Comparison of ENCODE assay signal across 8 mouse cellular contexts in the genomic region with DNA sequence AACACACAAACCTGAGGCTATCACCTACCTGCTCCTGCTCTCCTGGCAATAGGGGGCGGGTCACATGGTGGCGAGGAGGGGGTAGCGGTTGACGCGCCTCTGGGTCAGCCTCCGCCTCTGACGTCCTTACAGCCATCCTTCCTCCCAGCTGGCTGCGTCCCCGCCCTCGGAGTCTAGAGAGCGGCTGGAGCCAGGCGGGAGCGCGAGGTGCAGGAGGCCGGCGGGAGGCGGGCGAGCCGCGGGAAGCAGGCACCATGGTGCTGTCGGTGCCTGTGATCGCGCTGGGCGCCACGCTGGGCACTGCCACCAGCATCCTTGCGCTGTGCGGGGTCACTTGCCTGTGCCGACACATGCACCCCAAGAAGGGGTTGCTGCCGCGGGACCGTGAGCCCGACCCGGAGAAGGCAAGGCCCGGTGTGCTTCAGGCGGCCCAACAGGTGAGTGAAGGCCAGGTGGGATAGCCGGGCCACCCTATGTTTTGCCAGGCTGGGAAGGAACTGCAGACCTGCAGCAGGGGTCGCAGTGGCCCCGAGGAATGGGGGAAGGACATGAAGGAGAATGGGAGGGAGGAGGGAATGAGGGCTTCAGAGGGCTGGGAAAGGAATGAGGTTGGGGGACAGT. TPM values are rescaled to one million over a fixed set of nuclear protein-coding genes. Genes with fewer than 3 reads are reported as not detected.
A peak's percentile ranks its signal among the peaks of the same experiment; 100 is the strongest.
DNase-seq lines count a peak whose midpoint lies in the region; ATAC-seq lines count a peak whose summit lies in the region.

A gene (plus strand): TSS at position 166 of the 621 bp plus-strand sequence.

- peak within 1 kb of the TSS; percentile 65 for H3K27ac ChIP-seq in heart, embryonic 10.5 days
- peak within 1 kb of the TSS; percentile 74; the same call in 1 of the 2 replicates for H3K27ac ChIP-seq in forebrain, embryonic 10.5 days
- no peak within 1 kb of the TSS for H3K27ac ChIP-seq in lung, embryonic 15.5 days

- no peaks in the 10 kb centered on the region for H3K36me3 ChIP-seq in heart, embryonic 10.5 days
- no peaks in the 10 kb centered on the region for H3K36me3 ChIP-seq in forebrain, embryonic 10.5 days (replicated peaks)
- no peaks in the 10 kb centered on the region for H3K36me3 ChIP-seq in lung, embryonic 15.5 days

- peak within 1 kb of the TSS; percentile 82 for H3K4me2 ChIP-seq in lung, embryonic 15.5 days

- under 1% methylated on average over 38 of the region's 38 CpGs for WGBS in heart, embryonic 10.5 days
- under 1% methylated on average over 38 of the region's 38 CpGs for WGBS in forebrain, embryonic 10.5 days
- 1% methylated on average over 38 of the region's 38 CpGs for WGBS in lung, embryonic 15.5 days

- H3K9ac ChIP-seq in lung, embryonic 15.5 days: peak within 1 kb of the TSS; percentile 43

- no peak for DNase-seq in heart, embryonic 10.5 days (ENCODE audit: low spot score)
- DNase-seq in heart, postnatal 25 days (ENCODE audit: low spot score): no peak
- peak; percentile 47 for DNase-seq in forebrain, embryonic 10.5 days (ENCODE audit: extremely low spot score, low spot score)
- DNase-seq in layer of hippocampus, adult 8-10 months (ENCODE audit: low spot score in 2 of 2): peak; percentile 56 to 69
- DNase-seq in ovary, postnatal 36 days (ENCODE audit: low spot score): peak; percentile 68
- DNase-seq in urinary bladder, postnatal 25 days (ENCODE audit: low spot score): peak; percentile 42

- peak within 1 kb of the TSS; percentile 62 for H3K4me3 ChIP-seq in heart, embryonic 10.5 days
- peak within 1 kb of the TSS; percentile 55 for H3K4me3 ChIP-seq in forebrain, embryonic 10.5 days
- H3K4me3 ChIP-seq in lung, embryonic 15.5 days: peak within 1 kb of the TSS; percentile 45

- peaks cover 68% of the 10 kb centered on the region for H3K27me3 ChIP-seq in heart, embryonic 10.5 days (ENCODE audit: insufficient read depth, poor library complexity, severe bottlenecking)
- H3K27me3 ChIP-seq in forebrain, embryonic 10.5 days (ENCODE audit: poor library complexity, severe bottlenecking): peaks cover 66% of the 10 kb centered on the region
- H3K27me3 ChIP-seq in lung, embryonic 15.5 days: peaks cover 41% of the 10 kb centered on the region

- H3K9me3 ChIP-seq in heart, embryonic 10.5 days: no peaks in the 10 kb centered on the region
- no peaks in the 10 kb centered on the region for H3K9me3 ChIP-seq in forebrain, embryonic 10.5 days
- H3K9me3 ChIP-seq in lung, embryonic 15.5 days: no peaks in the 10 kb centered on the region

- intact Hi-C loops in heart, postnatal 25 days (cut with DNase I): loop anchor here (5.0 kb wide), 1 partner anchor 32 kb away; no protein-coding TSS in a partner anchor

- H3K4me1 ChIP-seq in heart, embryonic 10.5 days: peaks cover 17% of the 10 kb centered on the region
- H3K4me1 ChIP-seq in forebrain, embryonic 10.5 days: peaks cover 54% of the 10 kb centered on the region
- peaks cover 33% of the 10 kb centered on the region for H3K4me1 ChIP-seq in lung, embryonic 15.5 days

- ATAC-seq in hematopoietic stem cell, adult 5-6 weeks (replicated peaks in 1 of 2; ENCODE audit: insufficient read depth in 1 of 2, low FRiP score in 2 of 2, low TSS enrichment in 1 of 2, low read depth in 1 of 2, poor library complexity in 2 of 2, severe bottlenecking in 2 of 2): peak; percentile 51 to 61; a peak in 3 of 4 replicates
- ATAC-seq in lung, embryonic 15.5 days (ENCODE audit: borderline replicate concordance, extremely low read depth, low FRiP score, low TSS enrichment): peak; percentile 65

RNA-seq across cellular contexts. Expression of the gene that starts here (rescaled TPM):
- polyA plus RNA-seq in heart, embryonic 10.5 days (2016; fragmentation: Nextera tagmentation; extraction: Ambion mirVana): 0.92 and 1.2 TPM in 2 replicates
- under 1 TPM; 0.18 to 0.25 TPM for total RNA-seq in heart, postnatal 25 days (2021)
- 3.2 and 3.7 TPM in 2 replicates for polyA plus RNA-seq in forebrain, embryonic 10.5 days (2016; fragmentation: Nextera tagmentation; extraction: Ambion mirVana)
- not detected in 2 replicates for total RNA-seq in hematopoietic stem cell, adult 5-6 weeks (2017)
- 100 to 1,000 TPM; 125 to 148 (median 136) TPM for total RNA-seq in layer of hippocampus, adult 8-10 months (2022)
- polyA plus RNA-seq in lung, embryonic 15.5 days (2015; fragmentation: Nextera tagmentation; extraction: Ambion mirVana): 3.3 and 3.8 TPM in 2 replicates

Comparison
In these comparisons a context has a peak if more than half of its experiments do, and no peak if none do; other contexts are left out.
1. RNA of the gene that starts here (total RNA-seq): 125 to 148 TPM in layer of hippocampus, adult 8-10 months; 0.18 to 0.25 TPM in heart, postnatal 25 days and not detected in hematopoietic stem cell, adult 5-6 weeks; every median in the first group is over 100 times any median in the second.
2. Peak in ATAC-seq in hematopoietic stem cell, adult 5-6 weeks; RNA of the gene not detected or under 1 TPM.
3. DNase-seq: peak in forebrain, embryonic 10.5 days (single experiment), layer of hippocampus, adult 8-10 months (2 of 2), ovary, postnatal 36 days (single experiment) and urinary bladder, postnatal 25 days (single experiment); none in heart, embryonic 10.5 days (single experiment) and heart, postnatal 25 days (single experiment).
4. Peak in every context shown above with its lines, with median percentiles within 50 percentile points of each other: H3K4me3 ChIP-seq.